Mouse (Mus musculus): ENCODE results near the gene Cd37.

DNA sequence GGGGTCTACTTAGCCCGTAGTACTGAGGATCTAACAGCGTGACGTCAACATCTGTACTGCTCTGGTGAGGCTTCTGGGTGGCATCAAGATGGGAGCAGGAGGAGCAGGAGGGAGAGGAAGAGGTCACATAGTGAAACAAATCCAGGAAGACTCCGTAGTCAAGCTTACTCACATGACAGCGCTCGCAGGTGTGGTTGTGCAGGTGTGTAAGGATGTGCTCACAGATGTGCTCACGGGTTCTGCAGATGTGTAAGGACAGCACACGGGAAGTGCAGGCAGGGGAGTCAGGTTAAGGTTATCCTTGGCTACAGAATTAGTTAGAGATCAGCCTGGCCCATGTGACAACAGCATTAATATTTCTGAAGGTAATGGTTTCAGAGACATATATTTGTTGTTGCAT, 14.9 kb upstream of the Cd37 start:
- TF ChIP-seq CTCF (IDR thresholded peaks at IDR 0.05; ENCODE audit: borderline replicate concordance, control insufficient read depth, extremely low read depth, insufficient read depth, low read length, poor library complexity) (no peak), POLR2A (IDR thresholded peaks at IDR 0.05; ENCODE audit: control insufficient read depth, extremely low read depth, insufficient read depth, low read length, poor library complexity) (no peak)
